Mouse (Mus musculus) megakaryocyte, embryonic 14.5 days (primary cell): Measurements from ENCODE around the gene Cab39.

ENCODE experiments used
- FLI1 ChIP-seq: IDR thresholded peaks from 2 replicates; pipeline ENCODE4 v1.6.1; 2012; ENCODE audit warnings: low read length, inconsistent platforms, mixed read lengths
- GATA1 ChIP-seq: IDR thresholded peaks from 3 replicates; pipeline ENCODE4 v1.6.1; 2012; ENCODE audit warnings: mixed read lengths, low read length, inconsistent platforms, borderline replicate concordance

GRCm38 (mm10) chr1:85839356-85839755, 46.1 kb downstream of the Cab39 start:
- TF ChIP-seq FLI1 (no peak), GATA1 (no peak)
